Mouse (Mus musculus) urinary bladder, adult 2 months (tissue): ENCODE data around the gene Mcrip2. TPM values are rescaled to one million over a fixed set of nuclear protein-coding genes. Genes with fewer than 3 reads are reported as not detected.
A peak's percentile ranks its signal among the peaks of the same experiment; 100 is the strongest.

Source experiments
- DNase-seq: peaks from one replicate; pipeline ENCODE4 v3.0.0; 2022; ENCODE audit warnings: low spot score
- polyA plus RNA-seq: library from polyadenylated mRNA; depleted of rRNA; stranded (reverse); fragments of >200 nt; gene quantifications from 2 replicates; pipeline ENCODE4 v1.2.3, GENCODE M21; 2012

Gene Mcrip2
- polyA plus RNA-seq, 1 experiment = 13.6 TPM

- DNase-seq = no peak
These were observed 2.4 kb downstream of the Mcrip2 start for GRCm38 (mm10) chr17:25866172-25866571.

GRCm38 (mm10) chr17:25865288-25865687 lies 3.3 kb downstream of the Mcrip2 start:
- no peak for DNase-seq

- no peak for DNase-seq
These were observed 4.3 kb downstream of the Mcrip2 start for GRCm38 (mm10) chr17:25864311-25864710.

GRCm38 (mm10) chr17:25863681-25864080 lies 4.9 kb downstream of the Mcrip2 start:
- DNase-seq = no peak

- no peak for DNase-seq
These were observed 6.6 kb downstream of the Mcrip2 start for GRCm38 (mm10) chr17:25861704-25862612.

- peak; percentile 80 for DNase-seq
These were observed 7.5 kb downstream of the Mcrip2 start, which contains the start of gene Wdr90 for GRCm38 (mm10) chr17:25860832-25861703. Gene Wdr90 (minus strand): TSS chr17:25861501.

GRCm38 (mm10) chr17:25860229-25860628 lies 8.3 kb downstream of the Mcrip2 start:
- DNase-seq = no peak

- peak; percentile 82 for DNase-seq
These were observed 24.1 kb downstream of the Mcrip2 start, which contains the start of gene Rhot2 for GRCm38 (mm10) chr17:25844396-25844901. Gene Rhot2 (minus strand): TSS chr17:25844851.

GRCm38 (mm10) chr17:25843636-25844395 lies 24.7 kb downstream of the Mcrip2 start:
- DNase-seq = no peak

GRCm38 (mm10) chr17:25843122-25843521 lies 25.4 kb downstream of the Mcrip2 start:
- DNase-seq = no peak

- DNase-seq = no peak
These were observed 26.1 kb downstream of the Mcrip2 start for GRCm38 (mm10) chr17:25842509-25842908.

- DNase-seq = no peak
These were observed 27.3 kb downstream of the Mcrip2 start, which contains the start of gene Gm20683 for GRCm38 (mm10) chr17:25841117-25841880. Gene Gm20683 (minus strand): TSS chr17:25841763.

GRCm38 (mm10) chr17:25840519-25840918 lies 28.0 kb downstream of the Mcrip2 start:
- DNase-seq = no peak

- no peak for DNase-seq
These were observed 28.9 kb downstream of the Mcrip2 start for GRCm38 (mm10) chr17:25839455-25840235.

- DNase-seq = no peak
These were observed 29.7 kb downstream of the Mcrip2 start for GRCm38 (mm10) chr17:25838904-25839303.

- DNase-seq = no peak
These were observed 31.0 kb downstream of the Mcrip2 start for GRCm38 (mm10) chr17:25837533-25837932.

GRCm38 (mm10) chr17:25837076-25837410 lies 31.5 kb downstream of the Mcrip2 start, which contains the start of gene Rhbdl1:
Gene Rhbdl1 (minus strand): TSS chr17:25837295.
- no peak for DNase-seq

- no peak for DNase-seq
These were observed 32.0 kb downstream of the Mcrip2 start for GRCm38 (mm10) chr17:25836397-25837075.

GRCm38 (mm10) chr17:25835816-25836215 lies 32.7 kb downstream of the Mcrip2 start:
- DNase-seq = no peak
